Mouse (Mus musculus): Measurements from ENCODE around the gene Cyp2j6. TPM values are rescaled to one million over a fixed set of nuclear protein-coding genes. Genes with fewer than 3 reads are reported as not detected.
A peak's percentile ranks its signal among the peaks of the same experiment; 100 is the strongest.
"Not testable (repeated sequence)": the region's sequence is repeated elsewhere in the genome, so short reads cannot be mapped to it uniquely, and the experiment has no call there.

Cyp2j6 gene
- polyA plus RNA-seq (2015; fragmentation: Nextera tagmentation; extraction: Ambion mirVana), result 4.4 and 4.9 TPM in 2 replicates

DNA sequence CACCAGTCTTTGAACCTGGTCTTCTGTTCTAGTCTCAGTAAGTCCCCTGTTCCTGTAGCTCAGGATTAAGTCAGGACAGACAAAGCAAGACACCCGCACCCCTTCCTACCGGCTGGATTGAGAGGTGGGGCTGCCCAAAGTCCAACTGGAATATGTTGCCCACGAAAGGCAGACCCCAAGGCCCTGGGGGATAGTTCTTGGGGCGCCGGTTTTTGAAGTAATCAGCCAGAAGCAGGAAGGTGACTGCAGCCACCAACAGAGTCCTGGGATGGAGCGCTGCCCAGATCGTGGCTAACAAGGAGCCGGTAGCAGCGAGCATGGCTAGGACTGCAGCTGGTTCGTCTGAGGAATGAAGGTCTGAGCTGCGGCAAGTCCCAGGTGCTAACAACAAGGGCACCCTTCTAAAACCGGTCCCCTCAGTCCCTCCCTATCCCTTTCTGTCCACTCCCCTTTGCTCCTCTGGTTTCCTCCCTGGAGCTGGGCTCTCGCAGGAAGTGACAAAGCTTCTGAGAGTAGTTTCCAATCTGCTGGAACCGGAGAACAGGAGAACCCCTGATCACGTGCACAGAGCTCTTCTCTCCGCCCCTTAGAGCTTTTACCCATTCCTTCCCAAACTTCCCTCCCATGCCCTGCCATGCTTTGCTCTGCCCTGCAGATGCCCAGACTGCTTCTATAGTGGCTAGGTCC, at the start of gene Cyp2j6:
Gene Cyp2j6, minus strand, starts transcription at position 529 of the 687 bp plus-strand sequence.
- WGBS, result 1% methylated on average over 16 of the region's 16 CpGs
- Histone ChIP-seq H3K36me3 (ENCODE audit: control insufficient read depth, insufficient read depth) (no peaks in the 10 kb centered on the region), H3K27ac (ENCODE audit: low read length) (peak within 1 kb of the TSS; percentile 68), H3K4me1 (ENCODE audit: control insufficient read depth, insufficient read depth, low read length) (0 out of 2 replicates have a peak, but pooled peaks cover 2% of the 10 kb centered on the region), H3K27me3 (ENCODE audit: control insufficient read depth, insufficient read depth, low read length) (no peaks in the 10 kb centered on the region), H3K9ac (ENCODE audit: low read length) (peak within 1 kb of the TSS; percentile 83), H3K4me2 (ENCODE audit: low read depth, low read length) (peak within 1 kb of the TSS; percentile 93), H3K9me3 (replicated peaks; ENCODE audit: control insufficient read depth, low read length) (no peaks in the 10 kb centered on the region), H3K4me3 (ENCODE audit: low read length) (peak within 1 kb of the TSS; percentile 79)
- ATAC-seq (replicated peaks; ENCODE audit: extremely low read depth, insufficient read depth, low FRiP score), result peak; percentile 91

DNA sequence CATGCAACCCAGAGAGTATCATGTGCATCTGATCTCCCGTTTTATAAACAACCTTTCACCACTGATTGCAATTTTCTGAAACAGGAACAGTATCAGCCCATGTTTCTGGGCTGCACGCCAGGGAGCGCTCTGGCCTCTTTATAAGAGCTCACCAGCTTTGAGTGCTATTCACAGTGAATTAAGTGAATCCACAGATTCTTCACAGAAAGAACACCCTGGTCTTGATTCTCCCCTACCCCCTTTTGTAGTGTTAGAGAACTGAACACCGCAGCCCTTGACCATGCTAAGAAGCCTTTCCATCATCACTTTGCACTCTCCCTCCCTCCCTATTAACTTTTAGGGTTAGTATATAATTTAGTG, 38.3 kb upstream of the Cyp2j6 start:
- WGBS, result 18% methylated on average over 4 of the region's 4 CpGs

DNA sequence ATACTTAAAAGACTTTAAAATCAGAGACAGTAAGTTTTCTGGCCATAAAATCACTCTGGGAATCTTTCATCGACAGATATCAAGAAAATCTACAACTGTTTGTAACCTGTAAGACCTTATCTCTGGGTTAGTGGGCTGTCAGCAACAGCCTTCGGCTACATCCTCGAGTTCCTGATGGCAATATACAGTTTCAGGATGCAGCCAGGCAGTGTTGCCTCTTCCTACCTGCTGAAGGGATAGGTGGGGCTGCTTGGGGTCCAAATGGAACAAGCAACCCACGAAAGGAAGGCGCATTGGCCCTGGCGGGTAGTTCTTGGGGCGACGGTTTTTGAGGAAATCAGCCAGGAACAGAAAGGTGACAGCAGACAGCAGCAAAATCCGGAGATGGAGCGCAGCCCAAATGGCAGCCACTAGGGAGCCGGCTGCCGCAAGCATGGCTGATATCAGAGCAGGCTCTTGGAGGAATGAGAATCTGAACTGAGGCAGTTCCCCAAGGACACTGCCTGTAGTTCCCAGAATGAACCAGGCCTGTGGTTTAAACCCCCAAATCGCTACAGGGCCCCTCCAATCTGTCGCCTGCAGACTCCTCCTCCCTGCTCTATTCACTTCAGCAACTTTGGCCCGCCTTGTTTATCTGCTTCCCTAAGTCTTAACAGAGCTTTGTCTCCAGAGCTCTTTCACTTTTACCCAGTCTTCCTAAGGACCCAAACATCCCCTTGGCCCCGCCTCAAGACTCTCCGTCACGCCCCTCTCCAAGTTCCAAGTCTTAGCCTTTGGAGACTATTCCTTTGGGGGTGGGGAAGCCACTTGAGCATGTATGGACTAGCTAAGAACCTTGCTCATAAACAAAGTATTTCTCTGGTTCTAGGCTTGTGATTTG, 37.7 kb upstream of the Cyp2j6 start, which contains the start of gene Cyp2j9:
Gene Cyp2j9, minus strand, starts transcription at position 668 of the 880 bp plus-strand sequence.
- Histone ChIP-seq H3K36me3 (ENCODE audit: control insufficient read depth, insufficient read depth) (no peaks in the 10 kb centered on the region), H3K27ac (ENCODE audit: low read length) (peak within 1 kb of the TSS; percentile 59), H3K9ac (ENCODE audit: low read length) (peak within 1 kb of the TSS; percentile 63), H3K4me1 (ENCODE audit: control insufficient read depth, insufficient read depth, low read length) (no peaks in the 10 kb centered on the region), H3K9me3 (replicated peaks; ENCODE audit: control insufficient read depth, low read length) (no peaks in the 10 kb centered on the region), H3K27me3 (ENCODE audit: control insufficient read depth, insufficient read depth, low read length) (no peaks in the 10 kb centered on the region), H3K4me2 (ENCODE audit: low read depth, low read length) (peak within 1 kb of the TSS; percentile 73), H3K4me3 (ENCODE audit: low read length) (peak within 1 kb of the TSS; percentile 54)
- peak; percentile 76 for ATAC-seq (replicated peaks; ENCODE audit: extremely low read depth, insufficient read depth, low FRiP score)
- 4% methylated on average over 18 of the region's 18 CpGs for WGBS

More for the DNA sequence above, 38.3 kb upstream of the Cyp2j6 start:
- peak; percentile 85 for ATAC-seq (replicated peaks; ENCODE audit: extremely low read depth, insufficient read depth, low FRiP score)
- peak overlapping the region; percentile 54 for H3K4me3 ChIP-seq (ENCODE audit: low read length)
- no peaks in the 10 kb centered on the region for H3K4me1 ChIP-seq (ENCODE audit: control insufficient read depth, insufficient read depth, low read length)
- peak overlapping the region; percentile 73 for H3K4me2 ChIP-seq (ENCODE audit: low read depth, low read length)
- no peak overlapping the region; the same call in 1 of the 2 replicates for H3K9ac ChIP-seq (ENCODE audit: low read length)
- no peaks in the 10 kb centered on the region for H3K27me3 ChIP-seq (ENCODE audit: control insufficient read depth, insufficient read depth, low read length)
- no peaks in the 10 kb centered on the region for H3K36me3 ChIP-seq (ENCODE audit: control insufficient read depth, insufficient read depth)
- H3K27ac ChIP-seq (ENCODE audit: low read length), result peak overlapping the region; percentile 59
- no peaks in the 10 kb centered on the region for H3K9me3 ChIP-seq (replicated peaks; ENCODE audit: control insufficient read depth, low read length)

DNA sequence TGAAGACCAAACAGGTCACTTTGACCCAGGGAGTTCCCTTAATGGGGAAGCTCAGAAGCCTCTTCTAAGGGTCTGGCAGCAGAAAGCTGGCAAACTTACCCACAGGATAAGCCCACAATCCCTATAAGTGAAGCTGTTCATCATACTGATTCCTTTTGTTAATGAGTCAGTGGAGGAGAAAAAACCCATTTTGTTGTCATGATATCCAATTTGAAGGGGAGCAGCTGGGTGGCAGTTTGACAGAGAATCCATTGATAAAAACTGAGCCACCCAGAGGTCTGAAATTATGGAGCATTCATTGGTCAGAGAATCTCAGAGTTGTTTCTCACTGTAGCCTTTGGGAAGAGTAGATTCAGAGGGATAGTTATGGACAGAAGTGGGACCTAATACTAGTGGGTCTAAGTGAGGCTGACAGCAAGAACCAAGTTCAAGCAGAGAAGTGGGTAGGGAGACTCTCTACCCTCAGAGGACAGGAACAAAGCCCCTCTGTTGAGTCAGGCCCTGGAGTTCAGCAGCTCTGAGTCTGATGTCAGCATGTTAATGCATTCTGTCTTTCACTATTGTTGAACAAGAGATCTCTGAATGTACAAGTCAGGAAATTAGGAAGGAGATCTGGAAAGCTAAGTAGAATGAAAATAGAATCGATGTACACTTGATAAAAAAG, 28.1 kb upstream of the Cyp2j6 start:
- 48% methylated on average over 1 of the region's 1 CpGs for WGBS
- H3K27ac ChIP-seq (ENCODE audit: low read length), result no peak overlapping the region
- no peaks in the 10 kb centered on the region for H3K4me1 ChIP-seq (ENCODE audit: control insufficient read depth, insufficient read depth, low read length)
- H3K4me2 ChIP-seq (ENCODE audit: low read depth, low read length), result no peak overlapping the region
- H3K27me3 ChIP-seq (ENCODE audit: control insufficient read depth, insufficient read depth, low read length), result no peaks in the 10 kb centered on the region
- H3K4me3 ChIP-seq (ENCODE audit: low read length), result no peak overlapping the region
- ATAC-seq (replicated peaks; ENCODE audit: extremely low read depth, insufficient read depth, low FRiP score), result no peak
- H3K9me3 ChIP-seq (replicated peaks; ENCODE audit: control insufficient read depth, low read length), result no peaks in the 10 kb centered on the region
- H3K9ac ChIP-seq (ENCODE audit: low read length), result no peak overlapping the region
- H3K36me3 ChIP-seq (ENCODE audit: control insufficient read depth, insufficient read depth), result no peaks in the 10 kb centered on the region

DNA sequence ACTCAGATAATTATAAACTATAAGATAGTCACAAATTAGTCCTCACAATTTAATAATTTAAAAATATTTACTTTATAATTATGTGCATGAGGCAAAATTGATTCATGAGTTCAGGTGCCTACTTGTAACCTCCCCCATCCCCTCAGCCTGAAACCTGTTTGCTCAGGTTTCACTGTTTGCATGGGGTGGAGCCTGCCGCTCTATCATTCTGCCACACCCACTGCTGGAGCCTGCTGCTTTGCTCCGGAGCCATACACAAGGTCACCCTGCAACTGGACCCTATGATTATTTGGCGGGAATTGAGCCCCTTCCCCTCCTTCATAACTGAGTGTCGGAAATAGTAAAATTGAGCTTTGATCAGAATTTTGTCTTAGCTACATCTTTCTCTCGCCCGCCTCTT, 26.9 kb upstream of the Cyp2j6 start:
- not testable (repeated sequence) for ATAC-seq (replicated peaks; ENCODE audit: extremely low read depth, insufficient read depth, low FRiP score)

DNA sequence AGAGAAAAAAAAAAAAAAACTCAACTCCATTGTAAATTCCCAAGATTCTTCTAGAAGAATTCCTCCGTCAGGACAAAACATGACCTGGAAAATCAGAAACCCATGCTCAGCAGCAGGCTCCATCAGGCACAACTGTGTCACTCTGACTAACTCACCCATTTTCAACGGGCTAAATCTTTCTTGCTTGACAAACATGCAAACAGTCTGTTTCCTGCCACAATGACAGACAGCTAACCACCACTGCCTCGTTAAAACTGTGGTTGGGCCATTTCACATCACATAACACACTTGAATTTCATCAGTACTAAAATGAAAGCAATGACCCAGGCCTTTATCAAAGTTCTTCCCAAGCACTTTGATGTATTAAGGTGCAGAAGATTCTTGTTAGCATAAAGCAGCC, 16.0 kb upstream of the Cyp2j6 start:
- ATAC-seq (replicated peaks; ENCODE audit: extremely low read depth, insufficient read depth, low FRiP score), result no peak
- no peak overlapping the region for H3K27ac ChIP-seq (ENCODE audit: low read length)
- H3K36me3 ChIP-seq (ENCODE audit: control insufficient read depth, insufficient read depth), result no peaks in the 10 kb centered on the region
- no peaks in the 10 kb centered on the region for H3K27me3 ChIP-seq (ENCODE audit: control insufficient read depth, insufficient read depth, low read length)
- no peak overlapping the region for H3K4me3 ChIP-seq (ENCODE audit: low read length)
- no peaks in the 10 kb centered on the region for H3K9me3 ChIP-seq (replicated peaks; ENCODE audit: control insufficient read depth, low read length)
- H3K4me2 ChIP-seq (ENCODE audit: low read depth, low read length), result no peak overlapping the region
- no peak overlapping the region for H3K9ac ChIP-seq (ENCODE audit: low read length)
- 28% methylated on average over 3 of the region's 3 CpGs for WGBS
- no peaks in the 10 kb centered on the region for H3K4me1 ChIP-seq (ENCODE audit: control insufficient read depth, insufficient read depth, low read length)

More for the DNA sequence above, 26.9 kb upstream of the Cyp2j6 start:
- H3K4me2 ChIP-seq (ENCODE audit: low read depth, low read length); H3K4me1 ChIP-seq (ENCODE audit: control insufficient read depth, insufficient read depth, low read length); H3K4me3 ChIP-seq (ENCODE audit: low read length); H3K36me3 ChIP-seq (ENCODE audit: control insufficient read depth, insufficient read depth); H3K9ac ChIP-seq (ENCODE audit: low read length); H3K27me3 ChIP-seq (ENCODE audit: control insufficient read depth, insufficient read depth, low read length); H3K9me3 ChIP-seq (replicated peaks; ENCODE audit: control insufficient read depth, low read length); H3K27ac ChIP-seq (ENCODE audit: low read length): not testable (repeated sequence)
- WGBS, result 54% methylated on average over 6 of the region's 6 CpGs

DNA sequence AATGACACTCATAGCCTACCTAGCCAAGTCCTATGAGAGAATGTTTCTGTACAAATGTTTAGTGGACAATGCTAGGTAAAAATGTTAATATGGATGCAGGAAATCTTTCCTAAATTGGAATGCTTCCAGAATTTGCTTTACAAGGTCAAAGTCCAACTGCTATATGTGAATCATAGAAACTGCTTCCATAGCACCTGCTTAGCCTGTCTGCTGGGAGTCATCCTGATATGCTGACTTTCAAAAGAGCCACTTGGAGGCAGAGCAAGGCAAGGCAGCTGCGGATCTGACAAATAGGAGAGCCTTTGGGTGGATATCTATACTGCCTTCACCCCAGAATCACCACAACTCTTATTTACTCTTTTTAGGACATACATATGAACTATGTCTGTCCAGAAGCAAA, 14.5 kb upstream of the Cyp2j6 start:
- Histone ChIP-seq H3K36me3 (ENCODE audit: control insufficient read depth, insufficient read depth) (no peaks in the 10 kb centered on the region), H3K4me2 (ENCODE audit: low read depth, low read length) (no peak overlapping the region), H3K27ac (ENCODE audit: low read length) (no peak overlapping the region), H3K4me1 (ENCODE audit: control insufficient read depth, insufficient read depth, low read length) (no peaks in the 10 kb centered on the region), H3K9ac (ENCODE audit: low read length) (no peak overlapping the region), H3K9me3 (replicated peaks; ENCODE audit: control insufficient read depth, low read length) (no peaks in the 10 kb centered on the region), H3K27me3 (ENCODE audit: control insufficient read depth, insufficient read depth, low read length) (no peaks in the 10 kb centered on the region), H3K4me3 (ENCODE audit: low read length) (no peak overlapping the region)
- ATAC-seq (replicated peaks; ENCODE audit: extremely low read depth, insufficient read depth, low FRiP score), result no peak
- 63% methylated on average over 1 of the region's 1 CpGs for WGBS

DNA sequence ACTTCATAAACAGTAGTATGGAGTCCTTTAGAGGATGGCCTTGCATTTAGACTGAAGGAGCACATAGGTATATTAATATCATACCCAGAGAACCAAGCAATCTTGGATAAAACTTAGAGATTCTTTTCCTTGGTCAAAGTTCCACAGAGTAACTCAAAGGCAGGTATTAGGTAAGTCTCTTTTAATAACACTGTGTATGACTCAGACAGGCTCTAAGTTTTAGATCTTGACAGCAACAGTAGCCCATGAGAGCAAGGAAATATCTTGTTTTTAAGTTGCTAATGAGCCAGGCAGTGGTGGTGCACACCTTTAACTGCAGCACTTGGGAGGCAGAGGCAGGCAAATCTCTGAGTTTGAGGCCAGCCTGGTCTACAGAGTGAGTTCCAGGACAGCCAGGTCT, 12.3 kb upstream of the Cyp2j6 start:
- H3K36me3 ChIP-seq (ENCODE audit: control insufficient read depth, insufficient read depth), result no peaks in the 10 kb centered on the region
- no peaks in the 10 kb centered on the region for H3K4me1 ChIP-seq (ENCODE audit: control insufficient read depth, insufficient read depth, low read length)
- H3K4me3 ChIP-seq (ENCODE audit: low read length), result no peak overlapping the region
- ATAC-seq (replicated peaks; ENCODE audit: extremely low read depth, insufficient read depth, low FRiP score), result no peak
- no peaks in the 10 kb centered on the region for H3K27me3 ChIP-seq (ENCODE audit: control insufficient read depth, insufficient read depth, low read length)
- no peaks in the 10 kb centered on the region for H3K9me3 ChIP-seq (replicated peaks; ENCODE audit: control insufficient read depth, low read length)
- no peak overlapping the region for H3K9ac ChIP-seq (ENCODE audit: low read length)
- H3K4me2 ChIP-seq (ENCODE audit: low read depth, low read length), result no peak overlapping the region
- no peak overlapping the region for H3K27ac ChIP-seq (ENCODE audit: low read length)

All from heart, embryonic 16.5 days (tissue).